Mouse (Mus musculus): ENCODE results near the gene Spink8. TPM values are rescaled to one million over a fixed set of nuclear protein-coding genes. Genes with fewer than 3 reads are reported as not detected.

The Spink8 gene
- polyA plus RNA-seq, 1 experiment from 2014 or later = not detected

DNA sequence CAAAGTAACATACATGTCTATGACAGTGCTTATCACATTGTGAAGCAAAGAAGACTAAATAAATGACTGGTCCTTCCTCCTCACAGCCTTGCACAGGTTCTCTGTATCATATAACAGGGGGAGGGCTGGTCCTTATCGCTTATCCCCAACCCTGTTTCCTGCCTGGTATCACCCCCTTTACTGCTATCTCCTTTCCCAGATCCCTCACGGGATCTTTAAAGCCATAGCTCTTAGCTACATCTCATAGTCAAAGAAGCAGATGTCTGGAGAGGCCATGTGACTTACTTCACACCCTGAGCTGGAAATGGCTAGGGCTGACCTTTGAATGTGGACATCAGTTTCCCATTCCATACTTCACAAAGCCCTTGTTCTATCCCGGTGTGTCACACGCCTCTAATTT is 13.7 kb downstream of the Spink8 start:
- peaks cover 12% of the 10 kb centered on the region for H3K36me3 ChIP-seq
- 36% methylated on average over 4 of the region's 4 CpGs for WGBS
- no peak for ATAC-seq (ENCODE audit: extremely low read depth, insufficient number of reproducible peaks, low FRiP score, low TSS enrichment)
- H3K9ac ChIP-seq = no peak overlapping the region
- no peaks in the 10 kb centered on the region for H3K4me1 ChIP-seq
- no peak overlapping the region for H3K4me2 ChIP-seq
- H3K4me3 ChIP-seq = no peak overlapping the region
- H3K27ac ChIP-seq (replicated peaks) = no peak overlapping the region
- no peaks in the 10 kb centered on the region for H3K27me3 ChIP-seq (replicated peaks)
- no peaks in the 10 kb centered on the region for H3K9me3 ChIP-seq

DNA sequence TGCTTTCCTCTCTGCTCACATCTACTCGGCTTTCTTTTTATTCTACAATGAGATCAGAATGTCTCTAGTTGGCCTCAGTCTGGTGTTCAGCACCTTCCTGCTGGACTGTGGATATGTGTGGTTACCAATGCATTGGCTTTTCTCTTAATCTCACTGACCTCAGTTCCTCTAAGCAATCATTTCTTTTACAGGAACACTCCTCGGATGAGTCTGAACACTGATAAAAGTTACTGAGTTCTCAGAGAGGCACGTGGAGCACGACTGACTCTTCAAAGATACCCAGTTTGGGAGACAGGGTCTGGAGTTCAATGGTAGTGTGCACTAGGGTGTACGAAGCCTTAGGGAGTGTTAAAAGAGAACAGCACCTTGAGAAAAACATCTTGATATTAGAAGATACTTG is 14.1 kb downstream of the Spink8 start:
- Histone ChIP-seq H3K4me2 (no peak overlapping the region), H3K9me3 (no peaks in the 10 kb centered on the region), H3K27ac (replicated peaks) (no peak overlapping the region), H3K4me3 (no peak overlapping the region), H3K27me3 (replicated peaks) (no peaks in the 10 kb centered on the region), H3K4me1 (no peaks in the 10 kb centered on the region), H3K9ac (no peak overlapping the region), H3K36me3 (peaks cover 14% of the 10 kb centered on the region)
- ATAC-seq (ENCODE audit: extremely low read depth, insufficient number of reproducible peaks, low FRiP score, low TSS enrichment) = no peak
- 51% methylated on average over 5 of the region's 5 CpGs for WGBS

GRCm38 (mm10) chr9:109832391-109833087 is 20.5 kb downstream of the Spink8 start, which contains the start of gene Nme6:
Gene Nme6 (plus strand): TSS chr9:109832749.
- H3K4me3 ChIP-seq = peak within 1 kb of the TSS; percentile 66
- H3K9me3 ChIP-seq = no peaks in the 10 kb centered on the region
- H3K27ac ChIP-seq (replicated peaks) = peak within 1 kb of the TSS; percentile 67
- peaks cover 12% of the 10 kb centered on the region for H3K4me1 ChIP-seq
- under 1% methylated on average over 32 of the region's 32 CpGs for WGBS
- H3K4me2 ChIP-seq = peak within 1 kb of the TSS; percentile 85
- H3K27me3 ChIP-seq (replicated peaks) = no peaks in the 10 kb centered on the region
- ATAC-seq (ENCODE audit: extremely low read depth, insufficient number of reproducible peaks, low FRiP score, low TSS enrichment) = peak; percentile 89
- peak within 1 kb of the TSS; percentile 81 for H3K9ac ChIP-seq
- H3K36me3 ChIP-seq = peaks cover 40% of the 10 kb centered on the region

GRCm38 (mm10) chr9:109833088-109833412 is 21.0 kb downstream of the Spink8 start:
- Histone ChIP-seq H3K9me3 (no peaks in the 10 kb centered on the region), H3K27me3 (replicated peaks) (no peaks in the 10 kb centered on the region), H3K27ac (replicated peaks) (no peak overlapping the region), H3K4me1 (peaks cover 12% of the 10 kb centered on the region), H3K4me3 (peak overlapping the region; percentile 66), H3K36me3 (peaks cover 45% of the 10 kb centered on the region), H3K4me2 (peak overlapping the region; percentile 85), H3K9ac (peak overlapping the region; percentile 81)
- 8% methylated on average over 6 of the region's 6 CpGs for WGBS
- ATAC-seq (ENCODE audit: extremely low read depth, insufficient number of reproducible peaks, low FRiP score, low TSS enrichment) = peak; percentile 10; the same call in 1 of the 2 replicates

DNA sequence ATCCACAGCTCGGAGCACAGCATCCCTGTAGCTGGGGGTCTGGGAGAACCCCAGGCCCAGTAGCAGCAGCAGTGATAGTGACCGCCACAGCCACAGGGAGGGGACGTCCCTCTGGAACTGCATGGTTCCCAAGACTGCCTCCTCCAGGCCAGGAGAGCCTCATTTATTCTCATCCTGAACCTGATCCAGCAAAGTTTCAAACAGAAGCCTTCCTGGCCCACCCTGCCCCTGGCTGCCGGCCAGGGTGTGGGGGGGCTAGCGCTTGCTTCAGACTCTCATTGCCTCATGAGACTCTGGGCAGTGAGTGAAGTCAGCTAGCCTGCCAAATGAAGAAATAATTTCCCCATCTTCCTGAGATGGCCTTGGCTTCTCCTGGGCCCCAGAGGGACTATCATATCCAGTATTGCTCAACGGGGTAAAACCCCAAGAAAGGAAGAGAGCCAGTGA is 37.3 kb downstream of the Spink8 start, which contains the start of gene Camp:
Gene Camp (minus strand): TSS at position 306 of the 447 bp plus-strand sequence.
- H3K9ac ChIP-seq = no peak within 1 kb of the TSS
- H3K4me3 ChIP-seq = no peak within 1 kb of the TSS
- ATAC-seq (ENCODE audit: extremely low read depth, insufficient number of reproducible peaks, low FRiP score, low TSS enrichment) = peak; percentile 54; the same call in 1 of the 2 replicates
- H3K27me3 ChIP-seq (replicated peaks) = no peaks in the 10 kb centered on the region
- H3K9me3 ChIP-seq = no peaks in the 10 kb centered on the region
- H3K36me3 ChIP-seq = peaks cover 12% of the 10 kb centered on the region
- H3K27ac ChIP-seq (replicated peaks) = no peak within 1 kb of the TSS
- 48% methylated on average over 6 of the region's 6 CpGs for WGBS
- H3K4me1 ChIP-seq = peaks cover 8% of the 10 kb centered on the region; the same call in 1 of the 2 replicates
- no peak within 1 kb of the TSS for H3K4me2 ChIP-seq

DNA sequence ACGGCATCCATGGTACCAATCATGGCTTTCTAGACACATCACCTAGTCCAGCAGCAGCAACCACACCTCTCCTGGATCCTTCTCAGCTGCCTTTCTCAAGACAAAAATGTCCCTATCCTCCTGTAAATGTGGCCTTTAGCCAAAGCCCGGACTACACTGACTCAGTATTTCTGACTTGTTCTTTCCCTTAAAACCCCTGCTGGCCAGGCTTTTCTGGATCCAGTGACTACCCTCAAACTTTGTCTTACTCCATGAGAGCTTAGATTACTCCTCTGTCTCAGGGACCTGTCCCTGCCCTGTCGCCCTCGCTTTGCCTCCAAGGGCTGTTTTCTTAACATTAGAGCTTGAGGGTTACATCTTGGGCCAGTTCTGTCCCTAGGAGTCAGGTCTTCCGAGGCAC is 38.0 kb downstream of the Spink8 start:
- WGBS = 80% methylated on average over 5 of the region's 5 CpGs
- ATAC-seq (ENCODE audit: extremely low read depth, insufficient number of reproducible peaks, low FRiP score, low TSS enrichment) = no peak
- Histone ChIP-seq H3K27me3 (replicated peaks) (no peaks in the 10 kb centered on the region), H3K4me1 (peaks cover 8% of the 10 kb centered on the region; the same call in 1 of the 2 replicates), H3K27ac (replicated peaks) (no peak overlapping the region), H3K36me3 (peaks cover 6% of the 10 kb centered on the region; the same call in 1 of the 2 replicates), H3K9me3 (no peaks in the 10 kb centered on the region), H3K9ac (no peak overlapping the region), H3K4me3 (no peak overlapping the region), H3K4me2 (no peak overlapping the region)

GRCm38 (mm10) chr9:109854341-109854740 is 42.3 kb downstream of the Spink8 start:
- H3K4me3 ChIP-seq = no peak overlapping the region
- peaks cover 9% of the 10 kb centered on the region; the same call in 1 of the 2 replicates for H3K4me1 ChIP-seq
- WGBS = 92% methylated on average over 2 of the region's 2 CpGs
- ATAC-seq (ENCODE audit: extremely low read depth, insufficient number of reproducible peaks, low FRiP score, low TSS enrichment) = no peak
- H3K9ac ChIP-seq = no peak overlapping the region
- no peak overlapping the region for H3K4me2 ChIP-seq
- no peaks in the 10 kb centered on the region for H3K36me3 ChIP-seq
- H3K9me3 ChIP-seq = no peaks in the 10 kb centered on the region
- H3K27ac ChIP-seq (replicated peaks) = no peak overlapping the region
- H3K27me3 ChIP-seq (replicated peaks) = no peaks in the 10 kb centered on the region

DNA sequence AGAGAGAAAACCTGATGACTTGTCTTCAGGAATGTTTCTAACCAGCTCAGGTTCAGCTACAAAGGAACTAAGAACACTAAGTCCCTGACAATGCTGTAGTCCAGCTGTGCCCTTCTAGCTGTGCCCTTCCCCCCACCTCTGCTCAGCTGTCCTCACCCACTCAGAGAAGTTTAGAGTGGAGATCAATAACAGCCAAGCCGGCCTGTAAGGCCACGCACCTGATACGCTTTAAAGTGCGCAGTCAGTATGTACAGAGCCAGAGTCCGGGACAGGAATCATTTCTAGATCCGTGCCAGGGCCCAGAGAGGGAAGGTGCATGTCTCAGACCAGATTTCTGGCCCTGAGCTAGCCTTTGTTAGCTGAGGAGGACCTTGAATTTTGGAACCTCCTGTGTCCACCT is 43.9 kb downstream of the Spink8 start:
- no peak overlapping the region for H3K27ac ChIP-seq (replicated peaks)
- WGBS = 53% methylated on average over 6 of the region's 6 CpGs
- no peak overlapping the region for H3K4me3 ChIP-seq
- no peak for ATAC-seq (ENCODE audit: extremely low read depth, insufficient number of reproducible peaks, low FRiP score, low TSS enrichment)
- no peak overlapping the region for H3K4me2 ChIP-seq
- no peaks in the 10 kb centered on the region; the same call in 1 of the 2 replicates for H3K27me3 ChIP-seq (replicated peaks)
- no peak overlapping the region for H3K9ac ChIP-seq
- 0 out of 2 replicates have a peak, but pooled peaks cover 3% of the 10 kb centered on the region for H3K4me1 ChIP-seq
- H3K9me3 ChIP-seq = no peaks in the 10 kb centered on the region
- H3K36me3 ChIP-seq = no peaks in the 10 kb centered on the region

GRCm38 (mm10) chr9:109862397-109863044 is 50.4 kb downstream of the Spink8 start:
- ATAC-seq (ENCODE audit: extremely low read depth, insufficient number of reproducible peaks, low FRiP score, low TSS enrichment) = no peak
- no peaks in the 10 kb centered on the region for H3K9me3 ChIP-seq
- H3K36me3 ChIP-seq = no peaks in the 10 kb centered on the region
- peak overlapping the region; percentile 65 for H3K4me2 ChIP-seq
- peaks cover 8% of the 10 kb centered on the region for H3K4me1 ChIP-seq
- WGBS = 12% methylated on average over 20 of the region's 20 CpGs
- peak overlapping the region; percentile 44 for H3K9ac ChIP-seq
- H3K27ac ChIP-seq (replicated peaks) = no peak overlapping the region
- H3K27me3 ChIP-seq (replicated peaks) = no peaks in the 10 kb centered on the region; the same call in 1 of the 2 replicates
- H3K4me3 ChIP-seq = peak overlapping the region; percentile 36

DNA sequence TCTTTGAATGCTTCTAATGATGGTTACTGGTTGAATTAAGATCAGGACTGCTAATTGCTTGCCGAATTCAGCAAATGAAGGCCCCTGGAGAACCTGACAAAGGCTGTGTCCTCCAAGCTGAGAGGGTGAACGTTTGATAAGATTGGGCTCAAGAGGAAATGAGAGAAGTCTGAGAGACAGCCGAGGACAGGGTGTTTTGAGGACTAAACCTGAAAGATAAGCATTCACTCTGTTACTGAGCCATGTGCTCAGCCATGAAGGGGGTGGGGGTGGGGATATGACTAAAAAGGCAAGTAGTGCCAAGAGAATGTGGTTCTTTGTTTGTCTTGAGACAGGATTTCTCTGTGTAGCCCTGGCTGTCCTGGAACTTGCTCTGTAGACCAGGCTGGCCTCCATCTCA is 51.0 kb downstream of the Spink8 start:
- no peak overlapping the region for H3K4me3 ChIP-seq
- no peaks in the 10 kb centered on the region for H3K9me3 ChIP-seq
- no peak for ATAC-seq (ENCODE audit: extremely low read depth, insufficient number of reproducible peaks, low FRiP score, low TSS enrichment)

DNA sequence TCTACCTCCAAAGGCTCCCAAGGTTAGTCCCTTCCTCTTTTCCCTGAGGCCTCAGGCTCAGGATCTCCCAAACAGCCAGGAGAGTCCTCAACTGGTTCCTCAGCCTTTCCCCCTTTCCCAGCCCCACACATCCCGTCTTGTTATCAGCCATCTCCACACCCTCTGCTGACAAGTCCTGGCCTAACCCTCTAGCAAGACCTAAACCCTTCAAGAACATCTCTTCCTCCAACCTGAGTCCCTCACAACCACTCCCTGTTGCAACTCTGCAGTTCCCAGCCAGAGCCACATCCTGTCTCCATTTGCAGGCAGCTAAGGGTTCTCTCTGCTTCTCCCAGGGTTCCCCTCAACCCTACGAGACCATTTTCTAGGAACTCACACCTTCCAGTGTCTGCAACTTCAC is 54.1 kb downstream of the Spink8 start:
- Histone ChIP-seq H3K4me1 (peaks cover 8% of the 10 kb centered on the region), H3K27me3 (replicated peaks) (no peaks in the 10 kb centered on the region), H3K4me3 (no peak overlapping the region), H3K27ac (replicated peaks) (no peak overlapping the region), H3K36me3 (no peaks in the 10 kb centered on the region), H3K4me2 (no peak overlapping the region), H3K9me3 (no peaks in the 10 kb centered on the region), H3K9ac (no peak overlapping the region)
- ATAC-seq (ENCODE audit: extremely low read depth, insufficient number of reproducible peaks, low FRiP score, low TSS enrichment) = no peak
- 39% methylated on average over 2 of the region's 2 CpGs for WGBS

More for the DNA sequence above, 51.0 kb downstream of the Spink8 start:
- Histone ChIP-seq H3K9ac (no peak overlapping the region), H3K36me3 (no peaks in the 10 kb centered on the region), H3K4me1 (peaks cover 8% of the 10 kb centered on the region), H3K27me3 (replicated peaks) (no peaks in the 10 kb centered on the region; the same call in 1 of the 2 replicates), H3K4me2 (peak overlapping the region; percentile 65), H3K27ac (replicated peaks) (no peak overlapping the region)
- 12% methylated on average over 3 of the region's 3 CpGs for WGBS
